In genomic region chr17:34116736-34117370, GRCm38 (mm10) we compare ENCODE assay signal across 7 mouse cellular contexts. TPM values are rescaled to one million over a fixed set of nuclear protein-coding genes. Genes with fewer than 3 reads are reported as not detected.
A peak's percentile ranks its signal among the peaks of the same experiment; 100 is the strongest.
DNase-seq lines count a peak whose midpoint lies in the region; ATAC-seq and TF ChIP-seq lines count a peak whose summit lies in the region.

No protein-coding gene starts in this region.

- H3K27me3 ChIP-seq in lung, postnatal 0 days (replicated peaks; ENCODE audit: insufficient read depth, low read length): no peaks in the 10 kb centered on the region
- no peaks in the 10 kb centered on the region for H3K27me3 ChIP-seq in embryonic facial prominence, embryonic 10.5 days (replicated peaks; ENCODE audit: low read depth, poor library complexity, severe bottlenecking)
- no peaks in the 10 kb centered on the region for H3K27me3 ChIP-seq in hindbrain, embryonic 15.5 days
- H3K27me3 ChIP-seq in midbrain, postnatal 0 days (ENCODE audit: insufficient read depth, low read length): no peaks in the 10 kb centered on the region

- no peak for TF ChIP-seq CTCF in lung, postnatal 0 days (IDR thresholded peaks at IDR 0.05)
- TF ChIP-seq CTCF in midbrain, postnatal 0 days (IDR thresholded peaks at IDR 0.05): no peak

- no peaks in the 10 kb centered on the region for H3K9me3 ChIP-seq in lung, postnatal 0 days (ENCODE audit: low read length)
- no peaks in the 10 kb centered on the region for H3K9me3 ChIP-seq in embryonic facial prominence, embryonic 10.5 days
- no peaks in the 10 kb centered on the region for H3K9me3 ChIP-seq in hindbrain, embryonic 15.5 days
- H3K9me3 ChIP-seq in midbrain, postnatal 0 days (ENCODE audit: low read length): no peaks in the 10 kb centered on the region

- peak overlapping the region; percentile 94 for H3K4me2 ChIP-seq in lung, postnatal 0 days (replicated peaks; ENCODE audit: low read depth, low read length)
- peak overlapping the region; percentile 88 for H3K4me2 ChIP-seq in hindbrain, embryonic 15.5 days
- peak overlapping the region; percentile 86 for H3K4me2 ChIP-seq in midbrain, postnatal 0 days (ENCODE audit: low read depth, low read length, poor library complexity, severe bottlenecking)

- H3K9ac ChIP-seq in lung, postnatal 0 days (replicated peaks; ENCODE audit: low read depth): peak overlapping the region; percentile 16
- H3K9ac ChIP-seq in hindbrain, embryonic 15.5 days: peak overlapping the region; percentile 83
- H3K9ac ChIP-seq in midbrain, postnatal 0 days (replicated peaks; ENCODE audit: low read length, poor library complexity, severe bottlenecking): peak overlapping the region; percentile 48

- 15% methylated on average over 7 of the region's 7 CpGs for WGBS in lung, postnatal 0 days
- WGBS in embryonic facial prominence, embryonic 10.5 days: 47% methylated on average over 7 of the region's 7 CpGs
- 31% methylated on average over 7 of the region's 7 CpGs for WGBS in hindbrain, embryonic 15.5 days
- WGBS in midbrain, postnatal 0 days: 35% methylated on average over 7 of the region's 7 CpGs

- ATAC-seq in lung, postnatal 0 days: no peak
- ATAC-seq in hindbrain, embryonic 15.5 days (ENCODE audit: low FRiP score, low read depth): no peak
- ATAC-seq in midbrain, postnatal 0 days (ENCODE audit: low FRiP score): no peak
- no peak for ATAC-seq in megakaryocyte-erythroid progenitor cell, adult 5-6 weeks (replicated peaks; ENCODE audit: low FRiP score, low TSS enrichment, poor library complexity, severe bottlenecking)

- no peak overlapping the region for H3K27ac ChIP-seq in lung, postnatal 0 days (ENCODE audit: low read length)
- H3K27ac ChIP-seq in embryonic facial prominence, embryonic 10.5 days (replicated peaks): no peak overlapping the region
- 0 out of 2 replicates have a peak overlapping the region, but pooled peaks have one; percentile 12 for H3K27ac ChIP-seq in hindbrain, embryonic 15.5 days (replicated peaks)
- H3K27ac ChIP-seq in midbrain, postnatal 0 days (ENCODE audit: low read depth, low read length): 0 out of 2 replicates have a peak overlapping the region, but pooled peaks have one; percentile 12

- peak overlapping the region; percentile 92 for H3K4me3 ChIP-seq in lung, postnatal 0 days (ENCODE audit: low read depth, low read length)
- H3K4me3 ChIP-seq in embryonic facial prominence, embryonic 10.5 days: peak overlapping the region; percentile 99
- peak overlapping the region; percentile 70 for H3K4me3 ChIP-seq in hindbrain, embryonic 15.5 days
- peak overlapping the region; percentile 77 for H3K4me3 ChIP-seq in midbrain, postnatal 0 days (ENCODE audit: low read depth, low read length)

- no peak for TF ChIP-seq EP300 in lung, postnatal 0 days (IDR thresholded peaks at IDR 0.05)

- peaks cover 9% of the 10 kb centered on the region; the same call in 1 of the 2 replicates for H3K4me1 ChIP-seq in lung, postnatal 0 days (ENCODE audit: insufficient read depth, low read depth, low read length)
- peaks cover 20% of the 10 kb centered on the region for H3K4me1 ChIP-seq in embryonic facial prominence, embryonic 10.5 days
- H3K4me1 ChIP-seq in hindbrain, embryonic 15.5 days (replicated peaks): peaks cover 31% of the 10 kb centered on the region
- no peaks in the 10 kb centered on the region for H3K4me1 ChIP-seq in midbrain, postnatal 0 days (ENCODE audit: insufficient read depth, low read length)

- H3K36me3 ChIP-seq in lung, postnatal 0 days (ENCODE audit: insufficient read depth, low read length): peaks cover 51% of the 10 kb centered on the region
- H3K36me3 ChIP-seq in embryonic facial prominence, embryonic 10.5 days (replicated peaks): peaks cover 76% of the 10 kb centered on the region
- peaks cover 50% of the 10 kb centered on the region for H3K36me3 ChIP-seq in hindbrain, embryonic 15.5 days
- H3K36me3 ChIP-seq in midbrain, postnatal 0 days (ENCODE audit: insufficient read depth, low read length): peaks cover 47% of the 10 kb centered on the region

- no peak for DNase-seq in lung, postnatal 0 days (ENCODE audit: low spot score)
- DNase-seq in lung, postnatal 25 days (ENCODE audit: low spot score): no peak
- no peak for DNase-seq in embryonic facial prominence, embryonic 10.5 days (ENCODE audit: low spot score)
- DNase-seq in midbrain, postnatal 0 days (ENCODE audit: low spot score): no peak
- no peak for DNase-seq in left cerebral cortex, adult 18-20 months (ENCODE audit: low spot score in 2 of 2)

RNA-seq across cellular contexts. Expression of gene H2-DMa, which starts 2.5 kb away (rescaled TPM):
- polyA plus RNA-seq in lung, postnatal 0 days (2015; fragmentation: Nextera tagmentation; extraction: Ambion mirVana): 20.7 and 23.9 TPM in 2 replicates
- polyA plus RNA-seq in embryonic facial prominence, embryonic 10.5 days (2016; fragmentation: Nextera tagmentation; extraction: Ambion mirVana): 4.2 and 4.8 TPM in 2 replicates
- polyA plus RNA-seq in hindbrain, embryonic 15.5 days (2015; fragmentation: Nextera tagmentation; extraction: Ambion mirVana): 19.4 and 19.8 TPM in 2 replicates
- 23.8 and 39.0 TPM in 2 replicates for total RNA-seq in midbrain, postnatal 0 days (2014; rRNA removed)
- 24.8 and 26.1 TPM in 2 replicates for polyA plus RNA-seq in midbrain, postnatal 0 days (2015; fragmentation: Nextera tagmentation; extraction: Ambion mirVana)
- total RNA-seq in megakaryocyte-erythroid progenitor cell, adult 5-6 weeks (2014; fragmentation: Nextera tagmentation): 26.4 and 41.6 TPM in 2 replicates
- total RNA-seq in megakaryocyte-erythroid progenitor cell, adult 5-6 weeks (2017): 35.0 and 36.7 TPM in 2 replicates
- 10 to 100 TPM; 22.3 to 26.5 TPM for total RNA-seq in left cerebral cortex, adult 18-20 months (2021)

RNA-seq across cellular contexts. Expression of gene Brd2, which starts 5.6 kb away (rescaled TPM):
- 80.2 and 80.3 TPM in 2 replicates for polyA plus RNA-seq in lung, postnatal 0 days (2015; fragmentation: Nextera tagmentation; extraction: Ambion mirVana)
- polyA plus RNA-seq in embryonic facial prominence, embryonic 10.5 days (2016; fragmentation: Nextera tagmentation; extraction: Ambion mirVana): 141 and 144 TPM in 2 replicates
- 122 and 144 TPM in 2 replicates for polyA plus RNA-seq in hindbrain, embryonic 15.5 days (2015; fragmentation: Nextera tagmentation; extraction: Ambion mirVana)
- 219 and 233 TPM in 2 replicates for total RNA-seq in midbrain, postnatal 0 days (2014; rRNA removed)
- 107 and 124 TPM in 2 replicates for polyA plus RNA-seq in midbrain, postnatal 0 days (2015; fragmentation: Nextera tagmentation; extraction: Ambion mirVana)
- 173 and 198 TPM in 2 replicates for total RNA-seq in megakaryocyte-erythroid progenitor cell, adult 5-6 weeks (2014; fragmentation: Nextera tagmentation)
- total RNA-seq in megakaryocyte-erythroid progenitor cell, adult 5-6 weeks (2017): 312 and 511 TPM in 2 replicates
- 100 to 1,000 TPM; 177 to 179 TPM for total RNA-seq in left cerebral cortex, adult 18-20 months (2021)

RNA-seq across cellular contexts. Expression of gene H2-Oa, which starts 24.7 kb away (rescaled TPM):
- polyA plus RNA-seq in lung, postnatal 0 days (2015; fragmentation: Nextera tagmentation; extraction: Ambion mirVana): 0.48 and 1.1 TPM in 2 replicates
- 0.31 and 0.69 TPM in 2 replicates for polyA plus RNA-seq in embryonic facial prominence, embryonic 10.5 days (2016; fragmentation: Nextera tagmentation; extraction: Ambion mirVana)
- polyA plus RNA-seq in hindbrain, embryonic 15.5 days (2015; fragmentation: Nextera tagmentation; extraction: Ambion mirVana): 0.14 TPM in 1 of 2 replicates, not detected in the other
- total RNA-seq in midbrain, postnatal 0 days (2014; rRNA removed): not detected in 2 replicates
- 0.23 TPM in 1 of 2 replicates, not detected in the other for polyA plus RNA-seq in midbrain, postnatal 0 days (2015; fragmentation: Nextera tagmentation; extraction: Ambion mirVana)
- total RNA-seq in megakaryocyte-erythroid progenitor cell, adult 5-6 weeks (2014; fragmentation: Nextera tagmentation): 6.2 and 15.1 TPM in 2 replicates
- 0.75 and 5.8 TPM in 2 replicates for total RNA-seq in megakaryocyte-erythroid progenitor cell, adult 5-6 weeks (2017)
- not detected for total RNA-seq in left cerebral cortex, adult 18-20 months (2021)

RNA-seq across cellular contexts. Expression of gene H2-DMb2, which starts 26.3 kb away (rescaled TPM):
- 1.8 and 2.2 TPM in 2 replicates for polyA plus RNA-seq in lung, postnatal 0 days (2015; fragmentation: Nextera tagmentation; extraction: Ambion mirVana)
- polyA plus RNA-seq in embryonic facial prominence, embryonic 10.5 days (2016; fragmentation: Nextera tagmentation; extraction: Ambion mirVana): 0.17 and 0.28 TPM in 2 replicates
- polyA plus RNA-seq in hindbrain, embryonic 15.5 days (2015; fragmentation: Nextera tagmentation; extraction: Ambion mirVana): 0.20 and 0.38 TPM in 2 replicates
- total RNA-seq in midbrain, postnatal 0 days (2014; rRNA removed): 0.16 and 0.47 TPM in 2 replicates
- 1.4 and 1.6 TPM in 2 replicates for polyA plus RNA-seq in midbrain, postnatal 0 days (2015; fragmentation: Nextera tagmentation; extraction: Ambion mirVana)
- total RNA-seq in megakaryocyte-erythroid progenitor cell, adult 5-6 weeks (2014; fragmentation: Nextera tagmentation): 0.81 and 2.9 TPM in 2 replicates
- total RNA-seq in megakaryocyte-erythroid progenitor cell, adult 5-6 weeks (2017): not detected in 2 replicates
- 1 to 10 TPM; 1.2 to 1.8 TPM for total RNA-seq in left cerebral cortex, adult 18-20 months (2021)

RNA-seq across cellular contexts. Expression of gene H2-DMb1, which starts 36.0 kb away (rescaled TPM):
- polyA plus RNA-seq in lung, postnatal 0 days (2015; fragmentation: Nextera tagmentation; extraction: Ambion mirVana): 6.9 and 7.2 TPM in 2 replicates
- 0.52 and 0.55 TPM in 2 replicates for polyA plus RNA-seq in embryonic facial prominence, embryonic 10.5 days (2016; fragmentation: Nextera tagmentation; extraction: Ambion mirVana)
- polyA plus RNA-seq in hindbrain, embryonic 15.5 days (2015; fragmentation: Nextera tagmentation; extraction: Ambion mirVana): 0.79 and 1.1 TPM in 2 replicates
- total RNA-seq in midbrain, postnatal 0 days (2014; rRNA removed): 0.47 and 4.7 TPM in 2 replicates
- polyA plus RNA-seq in midbrain, postnatal 0 days (2015; fragmentation: Nextera tagmentation; extraction: Ambion mirVana): 1.6 and 2.3 TPM in 2 replicates
- total RNA-seq in megakaryocyte-erythroid progenitor cell, adult 5-6 weeks (2014; fragmentation: Nextera tagmentation): 3.8 and 9.1 TPM in 2 replicates
- 10.1 and 22.9 TPM in 2 replicates for total RNA-seq in megakaryocyte-erythroid progenitor cell, adult 5-6 weeks (2017)
- total RNA-seq in left cerebral cortex, adult 18-20 months (2021): 1 to 10 TPM; 2.2 to 2.7 TPM

Comparison
In these comparisons a context has a peak if more than half of its experiments do, and no peak if none do; other contexts are left out.
1. H3K27ac ChIP-seq: peak in hindbrain, embryonic 15.5 days (single experiment) and midbrain, postnatal 0 days (single experiment); none in lung, postnatal 0 days (single experiment) and embryonic facial prominence, embryonic 10.5 days (single experiment).
2. H3K9ac ChIP-seq: peak in every context shown above with its lines; median percentile 83 in hindbrain, embryonic 15.5 days; 48 in midbrain, postnatal 0 days; 16 in lung, postnatal 0 days.
3. Peak in every context shown above with its lines, with median percentiles within 50 percentile points of each other: H3K4me2 ChIP-seq and H3K4me3 ChIP-seq.